Mouse (Mus musculus) G1E (cell line): Measurements from ENCODE around the gene Krt80.

Experiments
- CTCF ChIP-seq: IDR thresholded peaks from 2 replicates; pipeline ENCODE4 v1.5.1; 2012; ENCODE audit warnings: low read depth, low read length, inconsistent platforms, mixed read lengths
- GATA1 ChIP-seq: IDR thresholded peaks from 2 replicates; pipeline ENCODE4 v1.6.1; 2012; ENCODE audit warnings: borderline replicate concordance, low read length, inconsistent platforms, mixed read lengths
- TAL1 ChIP-seq: conservative IDR thresholded peaks from 2 replicates; pipeline ENCODE4 v1.6.1; 2012; ENCODE audit warnings: low read depth, low read length, inconsistent platforms, mixed read lengths

DNA sequence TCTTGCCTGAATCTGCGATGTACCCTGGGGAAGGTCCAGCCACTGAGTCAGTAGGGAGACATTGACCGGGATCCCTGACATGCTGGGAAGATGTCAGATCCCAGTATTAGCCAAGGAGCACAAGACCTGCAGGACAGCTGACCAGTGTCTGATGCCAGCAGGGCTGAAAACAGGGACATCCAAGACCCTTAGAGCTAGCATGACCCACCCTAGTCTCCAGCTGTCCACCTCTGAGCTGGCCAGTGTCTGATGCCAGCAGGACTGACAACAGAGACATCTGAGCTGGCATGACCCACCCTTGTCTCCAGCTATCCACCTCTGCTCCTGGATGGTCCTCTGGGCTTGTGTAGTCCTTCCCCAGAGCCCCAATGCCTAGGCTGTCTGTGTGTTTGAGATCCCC is 3.0 kb downstream of the Krt80 start:
- TF ChIP-seq TAL1 (no peak), CTCF (no peak), GATA1 (no peak)
